8 mouse cellular contexts compared by ENCODE assay signal in the genomic region with DNA sequence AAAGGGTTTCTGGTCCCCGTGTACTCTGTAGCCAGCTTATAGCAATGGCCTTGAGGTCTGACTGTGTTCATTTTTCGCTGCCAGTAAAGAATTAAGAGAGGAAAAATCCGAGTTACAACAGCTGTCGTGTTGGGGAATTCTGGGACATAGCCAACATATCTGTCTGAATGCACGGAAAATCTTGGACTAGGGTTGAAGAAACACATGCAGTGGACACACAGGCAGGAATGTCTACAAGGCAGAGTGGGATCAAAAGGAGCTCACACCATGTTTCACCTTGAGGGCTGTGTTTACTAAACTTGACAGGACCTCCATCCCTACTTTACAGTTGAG. TPM values are rescaled to one million over a fixed set of nuclear protein-coding genes. Genes with fewer than 3 reads are reported as not detected.
DNase-seq lines count a peak whose midpoint lies in the region; ATAC-seq and TF ChIP-seq lines count a peak whose summit lies in the region.

No protein-coding gene starts in this region.

- H3K4me3 ChIP-seq in thymus, adult 2 months (ENCODE audit: control insufficient read depth, insufficient read depth, low read length), result peak overlapping the region; percentile 100
- peak overlapping the region; percentile 59 for H3K4me3 ChIP-seq in limb, embryonic 15.5 days

- H3K4me2 ChIP-seq in limb, embryonic 15.5 days, result peak overlapping the region; percentile 56

- peak; percentile 7 to 14 for DNase-seq in cerebellum, postnatal 10 days
- DNase-seq in cerebellum, adult 11 months, result no peak
- no peak for DNase-seq in thymus, adult 2 months
- no peak for DNase-seq in thymus, postnatal 25 days
- no peak for DNase-seq in ovary, adult 18-20 months (ENCODE audit: low spot score)
- DNase-seq in urinary bladder, postnatal 36 days (ENCODE audit: low spot score in 2 of 2), result no peak
- DNase-seq in layer of hippocampus, postnatal 25 days (ENCODE audit: extremely low spot score in 1 of 2, low spot score in 1 of 2), result no peak

- TF ChIP-seq POLR2A in thymus, adult 2 months (IDR thresholded peaks at IDR 0.05; ENCODE audit: control insufficient read depth, extremely low read depth, insufficient read depth, low read length, poor library complexity), result no peak

- no peak for ATAC-seq in limb, embryonic 15.5 days (ENCODE audit: insufficient number of reproducible peaks, low FRiP score, low TSS enrichment, low read depth)

- H3K9ac ChIP-seq in limb, embryonic 15.5 days, result 0 out of 2 replicates have a peak overlapping the region, but pooled peaks have one; percentile 26

- TF ChIP-seq CTCF in thymus, adult 2 months (IDR thresholded peaks at IDR 0.05; ENCODE audit: borderline replicate concordance, control insufficient read depth, extremely low read depth, insufficient read depth, low read length, poor library complexity), result no peak

- no peaks in the 10 kb centered on the region for H3K27me3 ChIP-seq in thymus, adult 2 months (ENCODE audit: control insufficient read depth, insufficient read depth, low read length)
- H3K27me3 ChIP-seq in limb, embryonic 15.5 days, result no peaks in the 10 kb centered on the region

- H3K36me3 ChIP-seq in thymus, adult 2 months (ENCODE audit: control insufficient read depth, insufficient read depth, low read length), result no peaks in the 10 kb centered on the region
- peaks cover 8% of the 10 kb centered on the region for H3K36me3 ChIP-seq in limb, embryonic 15.5 days

- no peak overlapping the region for H3K27ac ChIP-seq in thymus, adult 2 months (ENCODE audit: control insufficient read depth, insufficient read depth, low read length)
- H3K27ac ChIP-seq in limb, embryonic 15.5 days, result no peak overlapping the region

- H3K9me3 ChIP-seq in limb, embryonic 15.5 days, result no peaks in the 10 kb centered on the region

- peaks cover 8% of the 10 kb centered on the region for H3K4me1 ChIP-seq in thymus, adult 2 months (replicated peaks; ENCODE audit: control insufficient read depth, insufficient read depth, low read length)
- H3K4me1 ChIP-seq in limb, embryonic 15.5 days, result 0 out of 2 replicates have a peak, but pooled peaks cover 3% of the 10 kb centered on the region

- WGBS in thymus, adult 2 months, result 32% methylated on average over 5 of the region's 5 CpGs
- WGBS in limb, embryonic 15.5 days, result 12% methylated on average over 5 of the region's 5 CpGs

RNA-seq across cellular contexts. Expression of gene Rsl1, which starts 0.7 kb away (rescaled TPM):
- 2.8 and 4.5 TPM in 2 replicates for polyA plus RNA-seq in thymus, adult 2 months (2012; rRNA removed)
- polyA plus RNA-seq in limb, embryonic 15.5 days (2015; fragmentation: Nextera tagmentation; extraction: Ambion mirVana), result 6.8 and 8.7 TPM in 2 replicates
- 1 to 10 TPM; 6.8 to 7.3 TPM for total RNA-seq in layer of hippocampus, postnatal 25 days (2021)

RNA-seq across cellular contexts. Expression of gene Zfp455, which starts 20.6 kb away (rescaled TPM):
- 0.24 and 0.30 TPM in 2 replicates for polyA plus RNA-seq in thymus, adult 2 months (2012; rRNA removed)
- polyA plus RNA-seq in limb, embryonic 15.5 days (2015; fragmentation: Nextera tagmentation; extraction: Ambion mirVana), result 2.4 and 2.9 TPM in 2 replicates
- 1 to 10 TPM; 2.8 to 3.2 TPM for total RNA-seq in layer of hippocampus, postnatal 25 days (2021)

RNA-seq across cellular contexts. Expression of gene Zfp759, which starts 52.2 kb away (rescaled TPM):
- polyA plus RNA-seq in thymus, adult 2 months (2012; rRNA removed), result 0.18 and 0.23 TPM in 2 replicates
- 2.0 and 2.3 TPM in 2 replicates for polyA plus RNA-seq in limb, embryonic 15.5 days (2015; fragmentation: Nextera tagmentation; extraction: Ambion mirVana)
- total RNA-seq in layer of hippocampus, postnatal 25 days (2021), result 10 to 100 TPM; 10.1 to 10.8 TPM

RNA-seq across cellular contexts. Expression of gene Rslcan18, which starts 57.6 kb away (rescaled TPM):
- 0.05 and 0.17 TPM in 2 replicates for polyA plus RNA-seq in thymus, adult 2 months (2012; rRNA removed)
- 0.08 and 0.27 TPM in 2 replicates for polyA plus RNA-seq in limb, embryonic 15.5 days (2015; fragmentation: Nextera tagmentation; extraction: Ambion mirVana)
- total RNA-seq in layer of hippocampus, postnatal 25 days (2021), result under 1 TPM; 0.31 to 0.37 TPM

Comparison
In these comparisons a context has a peak if more than half of its experiments do, and no peak if none do; other contexts are left out.
1. DNase-seq: peak in cerebellum, postnatal 10 days (2 of 2); none in cerebellum, adult 11 months (single experiment), thymus, adult 2 months (single experiment), thymus, postnatal 25 days (single experiment), ovary, adult 18-20 months (single experiment), urinary bladder, postnatal 36 days (0 of 2) and layer of hippocampus, postnatal 25 days (0 of 2).